Mouse (Mus musculus) thymus, postnatal 14 days (tissue): Measurements from ENCODE around the gene Bpifc.

Source experiments
- DNase-seq: peaks from one replicate; pipeline ENCODE4 v3.0.0; 2021

The Bpifc gene

GRCm38 (mm10) chr10:85951765-85952443 is 59.8 kb downstream of the Bpifc start:
- DNase-seq, result no peak

- DNase-seq, result no peak
Measured at GRCm38 (mm10) chr10:85948483-85949196, 63.1 kb downstream of the Bpifc start.

GRCm38 (mm10) chr10:85936280-85936965 is 75.3 kb downstream of the Bpifc start:
- no peak for DNase-seq

GRCm38 (mm10) chr10:85929962-85930361 is 81.7 kb downstream of the Bpifc start:
- no peak for DNase-seq

- no peak for DNase-seq
Measured at GRCm38 (mm10) chr10:85929208-85929591, 82.5 kb downstream of the Bpifc start.

- peak; percentile 83 for DNase-seq
Measured at GRCm38 (mm10) chr10:85928499-85929207, 83.0 kb downstream of the Bpifc start.

GRCm38 (mm10) chr10:85927676-85928445 is 83.8 kb downstream of the Bpifc start, which contains the start of gene Ascl4:
TSS of gene Ascl4 (plus strand) at chr10:85927681.
- peak; percentile 21 for DNase-seq

GRCm38 (mm10) chr10:85916498-85917309 is 95.0 kb downstream of the Bpifc start, which contains the start of gene Prdm4:
TSS of gene Prdm4 (minus strand) at chr10:85917142.
- DNase-seq, result peak; percentile 98
